ENCODE assay signal across 18 mouse cellular contexts in the genomic region with DNA sequence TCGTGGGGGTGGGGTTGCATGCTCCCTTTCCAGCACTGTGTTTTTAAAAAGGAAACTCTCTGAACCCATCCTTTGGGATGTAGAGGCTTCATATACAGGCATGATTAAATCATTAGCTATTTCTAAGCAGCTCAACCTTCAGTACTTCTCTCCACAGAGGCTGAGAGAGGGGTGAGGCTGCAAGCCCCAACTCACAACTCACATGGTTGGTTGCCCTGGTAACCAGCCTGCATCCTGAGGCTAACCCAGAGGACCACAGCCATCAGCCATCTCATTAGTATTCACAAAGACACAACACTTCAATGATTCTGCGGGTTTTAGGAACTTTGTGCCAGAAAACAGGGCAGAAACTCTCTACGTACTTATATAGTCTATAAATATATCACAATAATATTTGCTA. TPM values are rescaled to one million over a fixed set of nuclear protein-coding genes. Genes with fewer than 3 reads are reported as not detected.
DNase-seq lines count a peak whose midpoint lies in the region; ATAC-seq and TF ChIP-seq lines count a peak whose summit lies in the region.
"Had no signal": no experiment of that assay in that cellular context is flagged by ENCODE, and none has a peak within 500 bp of the region (broad histone marks: within the 10 kb centered on the region; RNA-seq: fewer than 3 reads in every experiment).

No protein-coding gene starts in this region.

- H3K4me2 ChIP-seq in forebrain, embryonic 15.5 days (replicated peaks): no peak overlapping the region
- no peak overlapping the region for H3K4me2 ChIP-seq in hindbrain, embryonic 16.5 days (ENCODE audit: low read length)
- no peak overlapping the region for H3K4me2 ChIP-seq in midbrain, postnatal 0 days (ENCODE audit: low read depth, low read length, poor library complexity, severe bottlenecking)

- peak; percentile 7 for DNase-seq in ZHBTc4 (ENCODE audit: low read depth, low spot score)
- DNase-seq in midbrain, postnatal 0 days (ENCODE audit: low spot score): peak; percentile 31
- DNase-seq in heart, adult 2 months: no peak
- no peak for DNase-seq in kidney, adult 8-10 months
- DNase-seq in left cerebral cortex, postnatal 36 days (ENCODE audit: low spot score in 2 of 2): no peak
- DNase-seq: adrenal gland, postnatal 14 days; cerebellum, adult 9-10 months; kidney, postnatal 14 days; layer of hippocampus, adult 9-11 months; liver; lung, adult 18-20 months; lung, postnatal 36 days; right cerebral cortex, postnatal 4 days; thymus, adult 2 months had no signal

- no peak for TF ChIP-seq CTCF in midbrain, postnatal 0 days (IDR thresholded peaks at IDR 0.05)
- no peak for TF ChIP-seq CTCF in heart, adult 2 months (IDR thresholded peaks at IDR 0.05)

- H3K79me2 ChIP-seq in heart, adult 2 months (replicated peaks; ENCODE audit: control insufficient read depth, insufficient read depth, low read length): no peaks in the 10 kb centered on the region

- no peak overlapping the region for H3K27ac ChIP-seq in forebrain, embryonic 15.5 days (replicated peaks)
- H3K27ac ChIP-seq in hindbrain, embryonic 16.5 days (ENCODE audit: low read depth, low read length): no peak overlapping the region
- no peak overlapping the region for H3K27ac ChIP-seq in midbrain, postnatal 0 days (ENCODE audit: low read depth, low read length)
- no peak overlapping the region for H3K27ac ChIP-seq in heart, adult 2 months

- no peak overlapping the region for H3K9ac ChIP-seq in forebrain, embryonic 15.5 days (replicated peaks)
- H3K9ac ChIP-seq in hindbrain, embryonic 16.5 days (ENCODE audit: low read depth, low read length): no peak overlapping the region
- H3K9ac ChIP-seq in midbrain, postnatal 0 days (replicated peaks; ENCODE audit: low read length, poor library complexity, severe bottlenecking): no peak overlapping the region
- H3K9ac ChIP-seq in heart, adult 2 months (ENCODE audit: low read depth, low read length): no peak overlapping the region

- H3K27me3 ChIP-seq in forebrain, embryonic 15.5 days: no peaks in the 10 kb centered on the region
- no peaks in the 10 kb centered on the region for H3K27me3 ChIP-seq in hindbrain, embryonic 16.5 days (replicated peaks; ENCODE audit: control insufficient read depth, insufficient read depth, low read length)
- no peaks in the 10 kb centered on the region for H3K27me3 ChIP-seq in midbrain, postnatal 0 days (ENCODE audit: insufficient read depth, low read length)
- H3K27me3 ChIP-seq in heart, adult 2 months (ENCODE audit: control insufficient read depth, insufficient read depth, low read length): no peaks in the 10 kb centered on the region

- no peaks in the 10 kb centered on the region for H3K9me3 ChIP-seq in forebrain, embryonic 15.5 days
- no peaks in the 10 kb centered on the region for H3K9me3 ChIP-seq in hindbrain, embryonic 16.5 days (ENCODE audit: control insufficient read depth, low read length)
- H3K9me3 ChIP-seq in midbrain, postnatal 0 days (ENCODE audit: low read length): no peaks in the 10 kb centered on the region

- TF ChIP-seq EP300 in heart, adult 2 months (IDR thresholded peaks at IDR 0.05; ENCODE audit: insufficient read depth, low read depth, low read length): no peak

- no peak overlapping the region for H3K4me3 ChIP-seq in forebrain, embryonic 15.5 days
- H3K4me3 ChIP-seq in hindbrain, embryonic 16.5 days (ENCODE audit: low read length): no peak overlapping the region
- H3K4me3 ChIP-seq in midbrain, postnatal 0 days (ENCODE audit: low read depth, low read length): no peak overlapping the region
- no peak overlapping the region for H3K4me3 ChIP-seq in heart, adult 2 months

- intact Hi-C loops in heart, adult 2 months (cut with DNase I): no loop called here
- intact Hi-C loops in left cerebral cortex, postnatal 36 days (cut with DNase I): no loop called here

- H3K4me1 ChIP-seq in forebrain, embryonic 15.5 days: peaks cover 4% of the 10 kb centered on the region; the same call in 1 of the 2 replicates
- no peaks in the 10 kb centered on the region for H3K4me1 ChIP-seq in hindbrain, embryonic 16.5 days (ENCODE audit: control insufficient read depth, insufficient read depth, low read depth, low read length)
- no peaks in the 10 kb centered on the region for H3K4me1 ChIP-seq in midbrain, postnatal 0 days (ENCODE audit: insufficient read depth, low read length)
- H3K4me1 ChIP-seq in heart, adult 2 months (ENCODE audit: control insufficient read depth, insufficient read depth, low read length): no peaks in the 10 kb centered on the region

- WGBS in forebrain, embryonic 15.5 days: 37% methylated on average over 3 of the region's 3 CpGs
- WGBS in hindbrain, embryonic 16.5 days: 50% methylated on average over 3 of the region's 3 CpGs
- WGBS in midbrain, postnatal 0 days: 35% methylated on average over 3 of the region's 3 CpGs
- 67% methylated on average over 3 of the region's 3 CpGs for WGBS in heart, adult 2 months

- no peaks in the 10 kb centered on the region for H3K36me3 ChIP-seq in forebrain, embryonic 15.5 days
- no peaks in the 10 kb centered on the region for H3K36me3 ChIP-seq in hindbrain, embryonic 16.5 days (ENCODE audit: control insufficient read depth, insufficient read depth, low read length)
- no peaks in the 10 kb centered on the region for H3K36me3 ChIP-seq in midbrain, postnatal 0 days (ENCODE audit: insufficient read depth, low read length)
- H3K36me3 ChIP-seq in heart, adult 2 months (ENCODE audit: control insufficient read depth, insufficient read depth, low read length): no peaks in the 10 kb centered on the region
- H3K36me3 ChIP-seq: G1E had no signal

- peak; percentile 58; the same call in 1 of the 2 replicates for ATAC-seq in forebrain, embryonic 15.5 days (replicated peaks)
- peak; percentile 85 for ATAC-seq in hindbrain, embryonic 16.5 days
- ATAC-seq in midbrain, postnatal 0 days (ENCODE audit: low FRiP score): peak; percentile 79
- ATAC-seq in megakaryocyte, adult 5-6 weeks (ENCODE audit: poor library complexity, severe bottlenecking): no peak

- no peak for TF ChIP-seq POLR2A in heart, adult 2 months (IDR thresholded peaks at IDR 0.05; ENCODE audit: insufficient read depth, low read depth, low read length)

RNA-seq across cellular contexts. Expression of a gene that starts 32.7 kb away (rescaled TPM):
- 27.5 and 31.7 TPM in 2 replicates for polyA plus RNA-seq in forebrain, embryonic 15.5 days (2015; fragmentation: Nextera tagmentation; extraction: Ambion mirVana)
- 11.8 and 13.5 TPM in 2 replicates for polyA plus RNA-seq in hindbrain, embryonic 16.5 days (2015; fragmentation: Nextera tagmentation; extraction: Ambion mirVana)
- 43.7 and 58.6 TPM in 2 replicates for total RNA-seq in midbrain, postnatal 0 days (2014; rRNA removed)
- 18.6 and 22.8 TPM in 2 replicates for polyA plus RNA-seq in midbrain, postnatal 0 days (2015; fragmentation: Nextera tagmentation; extraction: Ambion mirVana)
- 1 to 10 TPM; 6.8 to 8.0 TPM for total RNA-seq in heart, adult 2 months (2021)
- 2.0 and 5.7 TPM in 2 replicates for polyA plus RNA-seq in heart, adult 2 months (2012; rRNA removed)
- 10 to 100 TPM; 57.2 to 60.7 TPM for total RNA-seq in left cerebral cortex, postnatal 36 days (2021)
- 0.07 TPM in 1 of 2 replicates, not detected in the other for total RNA-seq in megakaryocyte, adult 5-6 weeks (2015)
- total RNA-seq in megakaryocyte, adult 5-6 weeks (2017): 0.08 TPM in 1 of 2 replicates, not detected in the other
- polyA plus RNA-seq: G1E had no signal

Comparison
In these comparisons a context has a peak if more than half of its experiments do, and no peak if none do; other contexts are left out.
1. DNase-seq: peak in ZHBTc4 (single experiment) and midbrain, postnatal 0 days (single experiment); none in heart, adult 2 months (0 of 2), kidney, adult 8-10 months (0 of 2) and left cerebral cortex, postnatal 36 days (0 of 2).
2. RNA of a gene that starts 32.7 kb away (total RNA-seq): 57.2 to 60.7 TPM in left cerebral cortex, postnatal 36 days, 43.7 to 58.6 TPM in midbrain, postnatal 0 days and 6.8 to 8.0 TPM in heart, adult 2 months; 0.07 to 0.08 TPM in megakaryocyte, adult 5-6 weeks; every median in the first group is over 4 times any median in the second.